ENCODE assay signal across 9 mouse cellular contexts in genomic region chr2:35432472-35432871, GRCm38 (mm10). TPM values are rescaled to one million over a fixed set of nuclear protein-coding genes. Genes with fewer than 3 reads are reported as not detected.
DNase-seq lines count a peak whose midpoint lies in the region; ATAC-seq lines count a peak whose summit lies in the region.
"Had no signal": no experiment of that assay in that cellular context is flagged by ENCODE, and none has a peak within 500 bp of the region (broad histone marks: within the 10 kb centered on the region; RNA-seq: fewer than 3 reads in every experiment).

No protein-coding gene starts in this region.

- DNase-seq in forebrain, embryonic 10.5 days (ENCODE audit: extremely low spot score, low spot score), result no peak
- DNase-seq in kidney, postnatal 14 days, result peak; percentile 67
- DNase-seq in mesoderm, embryonic 11.5 days (ENCODE audit: low read depth, low spot score), result peak; percentile 20
- DNase-seq in testis, postnatal 14 days (ENCODE audit: low spot score), result no peak

- 55% methylated on average over 7 of the region's 7 CpGs for WGBS in forebrain, embryonic 10.5 days
- 52% methylated on average over 7 of the region's 7 CpGs for WGBS in forebrain, embryonic 12.5 days
- 19% methylated on average over 7 of the region's 7 CpGs for whole genome bisulfite sequencing in heart, embryonic 13.5 days

- no peak overlapping the region for H3K9ac ChIP-seq in forebrain, embryonic 12.5 days
- peak overlapping the region; percentile 66 for H3K9ac ChIP-seq in heart, embryonic 13.5 days
- H3K9ac ChIP-seq: limb, embryonic 12.5 days had no signal

- H3K36me3 ChIP-seq in forebrain, embryonic 10.5 days (replicated peaks), result no peaks in the 10 kb centered on the region
- H3K36me3 ChIP-seq in forebrain, embryonic 12.5 days (replicated peaks), result no peaks in the 10 kb centered on the region
- H3K36me3 ChIP-seq in heart, embryonic 13.5 days, result peaks cover 12% of the 10 kb centered on the region
- H3K36me3 ChIP-seq: limb, embryonic 12.5 days had no signal

- peaks cover 38% of the 10 kb centered on the region for H3K4me1 ChIP-seq in forebrain, embryonic 10.5 days
- no peaks in the 10 kb centered on the region for H3K4me1 ChIP-seq in forebrain, embryonic 12.5 days
- H3K4me1 ChIP-seq in heart, embryonic 13.5 days, result peaks cover 64% of the 10 kb centered on the region

- H3K27ac ChIP-seq in forebrain, embryonic 10.5 days, result peak overlapping the region; percentile 31; the same call in 1 of the 2 replicates
- H3K27ac ChIP-seq in forebrain, embryonic 12.5 days, result no peak overlapping the region
- H3K27ac ChIP-seq in heart, embryonic 13.5 days (replicated peaks), result peak overlapping the region; percentile 81
- H3K27ac ChIP-seq: limb, embryonic 12.5 days had no signal

- ATAC-seq in forebrain, embryonic 12.5 days (ENCODE audit: low FRiP score), result no peak
- ATAC-seq in heart, embryonic 13.5 days (ENCODE audit: extremely low read depth, insufficient number of reproducible peaks, low FRiP score, low TSS enrichment), result peak; percentile 60; the same call in 1 of the 2 replicates
- ATAC-seq in CD4-positive, CD25-positive, alpha-beta regulatory T cell, adult 4 months, result no peak
- ATAC-seq in cerebellum, adult (ENCODE audit: insufficient number of reproducible peaks, low FRiP score, low TSS enrichment), result no peak

- H3K4me3 ChIP-seq in forebrain, embryonic 10.5 days, result 0 out of 2 replicates have a peak overlapping the region, but pooled peaks have one; percentile 0
- no peak overlapping the region for H3K4me3 ChIP-seq in forebrain, embryonic 12.5 days (replicated peaks)
- H3K4me3 ChIP-seq in heart, embryonic 13.5 days, result peak overlapping the region; percentile 33

- H3K4me2 ChIP-seq in forebrain, embryonic 12.5 days, result no peak overlapping the region
- peak overlapping the region; percentile 65 for H3K4me2 ChIP-seq in heart, embryonic 13.5 days

- no peaks in the 10 kb centered on the region for H3K9me3 ChIP-seq in forebrain, embryonic 10.5 days
- no peaks in the 10 kb centered on the region for H3K9me3 ChIP-seq in forebrain, embryonic 12.5 days
- H3K9me3 ChIP-seq in heart, embryonic 13.5 days, result no peaks in the 10 kb centered on the region
- H3K9me3 ChIP-seq: limb, embryonic 12.5 days had no signal

- no peaks in the 10 kb centered on the region for H3K27me3 ChIP-seq in forebrain, embryonic 10.5 days (ENCODE audit: poor library complexity, severe bottlenecking)
- no peaks in the 10 kb centered on the region for H3K27me3 ChIP-seq in forebrain, embryonic 12.5 days
- H3K27me3 ChIP-seq in heart, embryonic 13.5 days (replicated peaks), result no peaks in the 10 kb centered on the region

RNA-seq across cellular contexts. Expression of gene Ggta1, which starts 30.6 kb away (rescaled TPM):
- 6.4 TPM in 2 replicates for polyA plus RNA-seq in forebrain, embryonic 10.5 days (2016; fragmentation: Nextera tagmentation; extraction: Ambion mirVana)
- 4.7 and 4.9 TPM in 2 replicates for polyA plus RNA-seq in forebrain, embryonic 12.5 days (2016; fragmentation: Nextera tagmentation; extraction: Ambion mirVana)
- 30.9 and 32.5 TPM in 2 replicates for polyA plus RNA-seq in heart, embryonic 13.5 days (2015; fragmentation: Nextera tagmentation; extraction: Ambion mirVana)
- 10 to 100 TPM; 19.3 to 28.4 TPM for polyA plus RNA-seq in CD4-positive, CD25-positive, alpha-beta regulatory T cell, adult 4 months (2017; shearing (Covaris generic))

RNA-seq across cellular contexts. Expression of gene 4930402F06Rik, which starts 35.5 kb away (rescaled TPM):
- not detected in 2 replicates for polyA plus RNA-seq in forebrain, embryonic 10.5 days (2016; fragmentation: Nextera tagmentation; extraction: Ambion mirVana)
- not detected in 2 replicates for polyA plus RNA-seq in forebrain, embryonic 12.5 days (2016; fragmentation: Nextera tagmentation; extraction: Ambion mirVana)
- polyA plus RNA-seq in heart, embryonic 13.5 days (2015; fragmentation: Nextera tagmentation; extraction: Ambion mirVana), result not detected in 2 replicates
- polyA plus RNA-seq in CD4-positive, CD25-positive, alpha-beta regulatory T cell, adult 4 months (2017; shearing (Covaris generic)), result not detected
- polyA plus RNA-seq: limb, embryonic 12.5 days had no signal

Comparison
In these comparisons a context has a peak if more than half of its experiments do, and no peak if none do; other contexts are left out.
1. DNase-seq: peak in kidney, postnatal 14 days (single experiment) and mesoderm, embryonic 11.5 days (single experiment); none in forebrain, embryonic 10.5 days (single experiment) and testis, postnatal 14 days (single experiment).